In genomic region chr5:21485197-21485829, GRCm38 (mm10) we compare ENCODE assay signal across 21 mouse cellular contexts. TPM values are rescaled to one million over a fixed set of nuclear protein-coding genes. Genes with fewer than 3 reads are reported as not detected.
DNase-seq lines count a peak whose midpoint lies in the region; ATAC-seq and TF ChIP-seq lines count a peak whose summit lies in the region.
"Had no signal": no experiment of that assay in that cellular context is flagged by ENCODE, and none has a peak within 500 bp of the region (broad histone marks: within the 10 kb centered on the region; RNA-seq: fewer than 3 reads in every experiment).

No protein-coding gene starts in this region.

- DNase-seq in midbrain, embryonic 11.5 days (ENCODE audit: low spot score, missing footprints): peak; percentile 59
- no peak for DNase-seq in lung, adult 2 months
- DNase-seq in kidney, adult 8-10 months: no peak
- DNase-seq: adrenal gland, postnatal 10 days; cerebellum, adult 18-20 months; cerebellum, adult 9-10 months; forebrain, postnatal 0 days; gastrocnemius, postnatal 10 days; gastrocnemius, postnatal 36 days; kidney, adult 11 months had no signal

- TF ChIP-seq CTCF in embryonic fibroblast, embryonic 13.5 days (IDR thresholded peaks at IDR 0.05; ENCODE audit: borderline replicate concordance, insufficient read depth, low read length): no peak
- TF ChIP-seq CTCF in lung, adult 2 months (IDR thresholded peaks at IDR 0.05; ENCODE audit: insufficient read depth, low read length): no peak

- no peaks in the 10 kb centered on the region for H3K36me3 ChIP-seq in midbrain, embryonic 11.5 days (ENCODE audit: control insufficient read depth, insufficient read depth, low read length)
- no peaks in the 10 kb centered on the region for H3K36me3 ChIP-seq in midbrain, embryonic 16.5 days (ENCODE audit: control insufficient read depth, insufficient read depth, low read length)
- H3K36me3 ChIP-seq: hindbrain, embryonic 12.5 days; intestine, embryonic 15.5 days had no signal

- no peaks in the 10 kb centered on the region for H3K9me3 ChIP-seq in midbrain, embryonic 11.5 days (ENCODE audit: control insufficient read depth, low read length)
- H3K9me3 ChIP-seq in midbrain, embryonic 16.5 days (replicated peaks; ENCODE audit: control insufficient read depth, low read length, poor library complexity, severe bottlenecking): no peaks in the 10 kb centered on the region
- H3K9me3 ChIP-seq: hindbrain, embryonic 12.5 days; hindbrain, embryonic 15.5 days; intestine, embryonic 15.5 days had no signal

- H3K4me1 ChIP-seq in midbrain, embryonic 11.5 days (ENCODE audit: control insufficient read depth, insufficient read depth, low read length): peaks cover 11% of the 10 kb centered on the region
- no peaks in the 10 kb centered on the region; the same call in 1 of the 2 replicates for H3K4me1 ChIP-seq in midbrain, embryonic 16.5 days (ENCODE audit: control insufficient read depth, insufficient read depth, low read length)
- H3K4me1 ChIP-seq in embryonic fibroblast, embryonic 13.5 days (ENCODE audit: control insufficient read depth, insufficient read depth, low read length): peaks cover 32% of the 10 kb centered on the region
- H3K4me1 ChIP-seq in lung, adult 2 months (ENCODE audit: control insufficient read depth, insufficient read depth, low read length): no peaks in the 10 kb centered on the region
- H3K4me1 ChIP-seq: intestine, embryonic 15.5 days had no signal

- no peak overlapping the region for H3K27ac ChIP-seq in midbrain, embryonic 11.5 days (ENCODE audit: low read depth, low read length)
- no peak overlapping the region for H3K27ac ChIP-seq in midbrain, embryonic 16.5 days (ENCODE audit: low read length)
- H3K27ac ChIP-seq in embryonic fibroblast, embryonic 13.5 days (ENCODE audit: insufficient read depth, low read length): peak overlapping the region; percentile 99
- H3K27ac ChIP-seq: hindbrain, embryonic 12.5 days; hindbrain, embryonic 15.5 days; intestine, embryonic 15.5 days had no signal

- H3K27me3 ChIP-seq in midbrain, embryonic 11.5 days (ENCODE audit: control insufficient read depth, insufficient read depth, low read length): no peaks in the 10 kb centered on the region
- H3K27me3 ChIP-seq in midbrain, embryonic 16.5 days (ENCODE audit: control insufficient read depth, insufficient read depth, low read depth, low read length): no peaks in the 10 kb centered on the region
- H3K27me3 ChIP-seq: hindbrain, embryonic 12.5 days; hindbrain, embryonic 15.5 days; intestine, embryonic 15.5 days; Patski had no signal

- TF ChIP-seq POLR2A in embryonic fibroblast, embryonic 13.5 days (IDR thresholded peaks at IDR 0.05; ENCODE audit: low read depth, low read length): no peak
- no peak for TF ChIP-seq POLR2A in lung, adult 2 months (IDR thresholded peaks at IDR 0.05; ENCODE audit: borderline replicate concordance, extremely low read depth, low read depth, low read length)

- no peak for ATAC-seq in midbrain, embryonic 11.5 days (ENCODE audit: low FRiP score)
- no peak for ATAC-seq in midbrain, embryonic 16.5 days
- peak; percentile 42; the same call in 1 of the 2 replicates for ATAC-seq in megakaryocyte progenitor cell, adult 5-6 weeks (replicated peaks; ENCODE audit: poor library complexity)
- ATAC-seq: CD4-positive, CD25-positive, alpha-beta regulatory T cell, adult 4 months; forebrain, embryonic 14.5 days; forebrain, postnatal 0 days; intestine, embryonic 15.5 days; Patski had no signal

- H3K4me3 ChIP-seq in midbrain, embryonic 11.5 days (ENCODE audit: low read depth, low read length): no peak overlapping the region
- H3K4me3 ChIP-seq in midbrain, embryonic 16.5 days (ENCODE audit: low read depth, low read length): no peak overlapping the region
- H3K4me3 ChIP-seq in embryonic fibroblast, embryonic 13.5 days (ENCODE audit: insufficient read depth, low read length): no peak overlapping the region
- no peak overlapping the region for H3K4me3 ChIP-seq in lung, adult 2 months (replicated peaks; ENCODE audit: extremely low read depth, low read depth, low read length)
- H3K4me3 ChIP-seq: hindbrain, embryonic 12.5 days; hindbrain, embryonic 15.5 days; intestine, embryonic 15.5 days had no signal

- no peak overlapping the region for H3K9ac ChIP-seq in midbrain, embryonic 11.5 days (ENCODE audit: low read length)
- H3K9ac ChIP-seq in midbrain, embryonic 16.5 days (ENCODE audit: low read depth, low read length): no peak overlapping the region
- H3K9ac ChIP-seq: forebrain, postnatal 0 days; hindbrain, embryonic 12.5 days; hindbrain, embryonic 15.5 days; intestine, embryonic 15.5 days had no signal

- 94% methylated on average over 8 of the region's 8 CpGs for WGBS in midbrain, embryonic 11.5 days
- 93% methylated on average over 8 of the region's 8 CpGs for WGBS in midbrain, embryonic 16.5 days
- 89% methylated on average over 8 of the region's 8 CpGs for WGBS in lung, adult 2 months

- H3K4me2 ChIP-seq in midbrain, embryonic 11.5 days: no peak overlapping the region
- no peak overlapping the region for H3K4me2 ChIP-seq in midbrain, embryonic 16.5 days (ENCODE audit: low read length)
- H3K4me2 ChIP-seq: heart, embryonic 11.5 days; hindbrain, embryonic 12.5 days; hindbrain, embryonic 15.5 days; intestine, embryonic 15.5 days had no signal

RNA-seq across cellular contexts. Expression of gene Lrrc17, which starts 58.0 kb away (rescaled TPM):
- polyA plus RNA-seq in midbrain, embryonic 11.5 days (2014; fragmentation: Nextera tagmentation; extraction: Ambion mirVana): 14.0 and 17.0 TPM in 2 replicates
- 4.6 TPM in 2 replicates for polyA plus RNA-seq in midbrain, embryonic 16.5 days (2015; fragmentation: Nextera tagmentation; extraction: Ambion mirVana)
- 187 and 323 TPM in 2 replicates for polyA plus RNA-seq in embryonic fibroblast, embryonic 13.5 days (2011; ENCODE audit: insufficient read length, low read depth, missing spikeins)
- total RNA-seq in megakaryocyte progenitor cell, adult 5-6 weeks (2015): not detected in 2 replicates
- not detected in 2 replicates for total RNA-seq in megakaryocyte progenitor cell, adult 5-6 weeks (2017)
- polyA plus RNA-seq in lung, adult 2 months (2012; rRNA removed): 3.7 and 4.6 TPM in 2 replicates
- total RNA-seq: hematopoietic stem cell, adult 5-6 weeks had no signal
- polyA plus RNA-seq: CD4-positive, CD25-positive, alpha-beta regulatory T cell, adult 4 months; Patski had no signal

Comparison
In these comparisons a context has a peak if more than half of its experiments do, and no peak if none do; other contexts are left out.
1. RNA of gene Lrrc17, which starts 58.0 kb away (polyA plus RNA-seq): 187 to 323 TPM in embryonic fibroblast, embryonic 13.5 days; 14.0 to 17.0 TPM in midbrain, embryonic 11.5 days, 4.6 TPM in midbrain, embryonic 16.5 days and 3.7 to 4.6 TPM in lung, adult 2 months; every median in the first group is over 10 times any median in the second.